ENCODE assay signal across 9 mouse cellular contexts in the genomic region with DNA sequence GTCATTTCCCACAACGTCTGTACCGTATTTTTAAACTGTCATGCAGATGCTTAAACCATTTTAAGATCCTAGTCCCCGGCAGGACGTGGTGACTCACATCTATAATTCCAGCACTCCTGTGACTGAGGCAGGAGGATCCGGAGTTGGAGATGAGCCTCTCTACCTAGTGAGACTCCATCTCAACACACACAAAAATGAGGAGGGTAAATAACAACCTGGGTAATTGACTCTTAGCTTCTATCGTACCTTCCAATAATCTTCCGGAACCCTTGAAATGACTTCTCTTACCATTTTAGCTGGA. TPM values are rescaled to one million over a fixed set of nuclear protein-coding genes. Genes with fewer than 3 reads are reported as not detected.
A peak's percentile ranks its signal among the peaks of the same experiment; 100 is the strongest.
DNase-seq lines count a peak whose midpoint lies in the region; ATAC-seq and TF ChIP-seq lines count a peak whose summit lies in the region.
"Had no signal": no experiment of that assay in that cellular context is flagged by ENCODE, and none has a peak within 500 bp of the region (broad histone marks: within the 10 kb centered on the region; RNA-seq: fewer than 3 reads in every experiment).

No protein-coding gene starts in this region.

- DNase-seq in lung, adult 2 months: no peak
- no peak for DNase-seq in lung, postnatal 10 days
- no peak for DNase-seq in embryo, embryonic 10.5 days (ENCODE audit: low spot score)
- no peak for DNase-seq in natural killer cell, adult 2 months (ENCODE audit: low spot score in 2 of 2)
- DNase-seq in adrenal gland, adult 2 months: no peak

- H3K9ac ChIP-seq in embryonic facial prominence, embryonic 13.5 days: peak overlapping the region; percentile 92

- H3K27me3 ChIP-seq in embryonic facial prominence, embryonic 13.5 days: no peaks in the 10 kb centered on the region
- H3K27me3 ChIP-seq in myocyte (ENCODE audit: control insufficient read depth, insufficient read depth, insufficient read length): no peaks in the 10 kb centered on the region

- ATAC-seq in embryonic facial prominence, embryonic 13.5 days (ENCODE audit: insufficient number of reproducible peaks, insufficient read depth, low FRiP score, low TSS enrichment, low read depth): no peak
- peak; percentile 25 for ATAC-seq in inflammation-experienced regulatory T-cells, adult 6 months

- H3K27ac ChIP-seq in embryonic facial prominence, embryonic 13.5 days: peak overlapping the region; percentile 93; the same call in 1 of the 2 replicates

- H3ac ChIP-seq in myocyte (ENCODE audit: control insufficient read depth, insufficient read length): peak overlapping the region; percentile 76

- no peaks in the 10 kb centered on the region for H3K36me3 ChIP-seq in embryonic facial prominence, embryonic 13.5 days
- H3K36me3 ChIP-seq in myocyte (ENCODE audit: control insufficient read depth, insufficient read depth): no peaks in the 10 kb centered on the region

- peak overlapping the region; percentile 84 for H3K4me2 ChIP-seq in embryonic facial prominence, embryonic 13.5 days
- peak overlapping the region; percentile 72 for H3K4me2 ChIP-seq in myocyte (ENCODE audit: low read depth)

- no peaks in the 10 kb centered on the region for H3K9me3 ChIP-seq in embryonic facial prominence, embryonic 13.5 days

- WGBS in lung, adult 2 months: 11% methylated on average over 7 of the region's 7 CpGs
- WGBS in embryonic facial prominence, embryonic 13.5 days: 12% methylated on average over 7 of the region's 7 CpGs

- H3K4me1 ChIP-seq in lung, adult 2 months (ENCODE audit: control insufficient read depth, insufficient read depth, low read length): peaks cover 2% of the 10 kb centered on the region; the same call in 1 of the 2 replicates
- H3K4me1 ChIP-seq in embryonic facial prominence, embryonic 13.5 days: 0 out of 2 replicates have a peak, but pooled peaks cover 4% of the 10 kb centered on the region

- H3K79me2 ChIP-seq in myocyte (ENCODE audit: control insufficient read depth, insufficient read depth): peaks cover 34% of the 10 kb centered on the region

- no peak for TF ChIP-seq CTCF in lung, adult 2 months (IDR thresholded peaks at IDR 0.05; ENCODE audit: insufficient read depth, low read length)

- peak overlapping the region; percentile 96 for H3K4me3 ChIP-seq in lung, adult 2 months (replicated peaks; ENCODE audit: extremely low read depth, low read depth, low read length)
- peak overlapping the region; percentile 84 for H3K4me3 ChIP-seq in embryonic facial prominence, embryonic 13.5 days
- peak overlapping the region; percentile 83 for H3K4me3 ChIP-seq in myocyte

- TF ChIP-seq POLR2A in lung, adult 2 months (IDR thresholded peaks at IDR 0.05; ENCODE audit: borderline replicate concordance, extremely low read depth, low read depth, low read length): no peak
- TF ChIP-seq POLR2A in myocyte (IDR thresholded peaks at IDR 0.05; ENCODE audit: insufficient read length, low read depth): no peak

TF ChIP-seq in myocyte, 11 proteins besides CTCF, POLR2A, EP300 and RAD21:
- no peak for TF ChIP-seq MAX (IDR thresholded peaks at IDR 0.05; ENCODE audit: low read depth)
- TF ChIP-seq POLR2AphosphoS2 (IDR thresholded peaks at IDR 0.05; ENCODE audit: insufficient read length, low read depth): no peak
- no peak for TF ChIP-seq E2F4 (IDR thresholded peaks at IDR 0.05; ENCODE audit: insufficient read depth)
- TF ChIP-seq MYOG (IDR thresholded peaks at IDR 0.05; ENCODE audit: control insufficient read depth in 1 of 3, insufficient read depth in 1 of 3, insufficient read length in 2 of 3, low read depth in 2 of 3): no peak
- TF ChIP-seq SRF (IDR thresholded peaks at IDR 0.05; ENCODE audit: control insufficient read depth, insufficient read length, low read depth): no peak
- TF ChIP-seq USF1 (IDR thresholded peaks at IDR 0.05; ENCODE audit: low read depth): no peak

RNA-seq across cellular contexts. Expression of gene Dennd5b, which starts 0.4 kb away (rescaled TPM):
- 4.8 and 10.8 TPM in 2 replicates for polyA plus RNA-seq in lung, adult 2 months (2012; rRNA removed)
- polyA plus RNA-seq in embryonic facial prominence, embryonic 13.5 days (2015; fragmentation: Nextera tagmentation; extraction: Ambion mirVana): 7.4 and 7.7 TPM in 2 replicates
- under 1 TPM; 0.23 to 0.66 (median 0.57) TPM for polyA plus RNA-seq in inflammation-experienced regulatory T-cells, adult 6 months (2017; shearing (Covaris generic))
- 3.1 TPM for polyA plus RNA-seq in myocyte (2012; fragmentation: generic; extraction: Trizol)
- 10 to 100 TPM; 13.0 to 14.3 TPM for total RNA-seq in adrenal gland, adult 2 months (2021)
- 6.9 and 9.6 TPM in 2 replicates for polyA plus RNA-seq in adrenal gland, adult 2 months (2012; rRNA removed)

RNA-seq across cellular contexts. Expression of gene Gm10203, which starts 28.1 kb away (rescaled TPM):
- polyA plus RNA-seq in lung, adult 2 months (2012; rRNA removed): not detected in 2 replicates
- polyA plus RNA-seq in embryonic facial prominence, embryonic 13.5 days (2015; fragmentation: Nextera tagmentation; extraction: Ambion mirVana): not detected in 2 replicates
- polyA plus RNA-seq in inflammation-experienced regulatory T-cells, adult 6 months (2017; shearing (Covaris generic)): not detected
- not detected for polyA plus RNA-seq in myocyte (2012; fragmentation: generic; extraction: Trizol)
- not detected for total RNA-seq in adrenal gland, adult 2 months (2021)
- not detected in 2 replicates for polyA plus RNA-seq in adrenal gland, adult 2 months (2012; rRNA removed)
- total RNA-seq: adrenal gland, postnatal 10 days had no signal

RNA-seq across cellular contexts. Expression of gene Etfbkmt, which starts 37.8 kb away (rescaled TPM):
- 11.8 and 16.3 TPM in 2 replicates for polyA plus RNA-seq in lung, adult 2 months (2012; rRNA removed)
- 13.7 and 21.2 TPM in 2 replicates for polyA plus RNA-seq in embryonic facial prominence, embryonic 13.5 days (2015; fragmentation: Nextera tagmentation; extraction: Ambion mirVana)
- polyA plus RNA-seq in inflammation-experienced regulatory T-cells, adult 6 months (2017; shearing (Covaris generic)): 10 to 100 TPM; 42.0 to 73.9 (median 68.8) TPM
- polyA plus RNA-seq in myocyte (2012; fragmentation: generic; extraction: Trizol): 7.2 TPM
- total RNA-seq in adrenal gland, adult 2 months (2021): 10 to 100 TPM; 15.2 to 38.4 TPM
- polyA plus RNA-seq in adrenal gland, adult 2 months (2012; rRNA removed): 1.8 and 3.4 TPM in 2 replicates
